Mouse (Mus musculus) intestine, embryonic 16.5 days (tissue): Measurements from ENCODE around the gene Ugt1a10. TPM values are rescaled to one million over a fixed set of nuclear protein-coding genes. Genes with fewer than 3 reads are reported as not detected.

ENCODE experiments used
- ATAC-seq: fragments of 200-750 bp; cut with Nextera tagmentation; 2 replicates; pipeline ENCODE4 v1.8.0; 2017; ENCODE audit warnings: moderate TSS enrichment, moderate library complexity
- H3K27ac ChIP-seq: fragments of 300-500 bp; sonication (generic); 2 replicates; pipeline ENCODE4 v1.5.1; 2014; ENCODE audit warnings: mild to moderate bottlenecking, low read length
- H3K27me3 ChIP-seq: fragments of 300-500 bp; sonication (generic); replicated peaks from 2 replicates; pipeline ENCODE4 v1.6.1; 2014; ENCODE audit warnings: low read length, control low read depth, mixed read lengths; ENCODE audit not compliant: control insufficient read depth, insufficient read depth
- H3K36me3 ChIP-seq: fragments of 300-500 bp; sonication (generic); 2 replicates; pipeline ENCODE4 v1.6.1; 2014; ENCODE audit warnings: low read length, control low read depth; ENCODE audit not compliant: control insufficient read depth, insufficient read depth
- H3K4me1 ChIP-seq: fragments of 300-500 bp; sonication (generic); 2 replicates; pipeline ENCODE4 v1.6.1; 2014; ENCODE audit warnings: low read length, control low read depth, mixed read lengths; ENCODE audit not compliant: control insufficient read depth, insufficient read depth
- H3K4me2 ChIP-seq: fragments of 300-500 bp; sonication (generic); 2 replicates; pipeline ENCODE4 v1.6.1; 2014; ENCODE audit warnings: low read depth, low read length, control low read depth
- H3K4me3 ChIP-seq: fragments of 300-500 bp; sonication (generic); 2 replicates; pipeline ENCODE4 v1.5.1; 2014; ENCODE audit warnings: mild to moderate bottlenecking, low read length
- H3K9ac ChIP-seq: fragments of 300-500 bp; sonication (generic); 2 replicates; pipeline ENCODE4 v1.6.1; 2014; ENCODE audit warnings: low read depth, low read length
- H3K9me3 ChIP-seq: fragments of 300-500 bp; sonication (generic); 2 replicates; pipeline ENCODE4 v1.6.1; 2016; ENCODE audit warnings: low read length, control low read depth; ENCODE audit not compliant: control insufficient read depth
- WGBS: fragments of 180-500 bp; shearing (Covaris S2); extraction: QIAGEN DNeasy Blood & Tissue Kit; methylation state at CpG from one replicate; pipeline ENCODE4 v1.1.7; 2014; 5-methylcytosine and 5-hydroxymethylcytosine counted together
- polyA plus RNA-seq: library from polyadenylated mRNA; unstranded; fragments of >200 nt; fragmentation: Nextera tagmentation; extraction: Ambion mirVana; gene quantifications from 2 replicates; pipeline ENCODE4 v1.2.1, GENCODE M21; 2015

Ugt1a10 gene
- polyA plus RNA-seq, 1 experiment from 2014 or later: not detected

DNA sequence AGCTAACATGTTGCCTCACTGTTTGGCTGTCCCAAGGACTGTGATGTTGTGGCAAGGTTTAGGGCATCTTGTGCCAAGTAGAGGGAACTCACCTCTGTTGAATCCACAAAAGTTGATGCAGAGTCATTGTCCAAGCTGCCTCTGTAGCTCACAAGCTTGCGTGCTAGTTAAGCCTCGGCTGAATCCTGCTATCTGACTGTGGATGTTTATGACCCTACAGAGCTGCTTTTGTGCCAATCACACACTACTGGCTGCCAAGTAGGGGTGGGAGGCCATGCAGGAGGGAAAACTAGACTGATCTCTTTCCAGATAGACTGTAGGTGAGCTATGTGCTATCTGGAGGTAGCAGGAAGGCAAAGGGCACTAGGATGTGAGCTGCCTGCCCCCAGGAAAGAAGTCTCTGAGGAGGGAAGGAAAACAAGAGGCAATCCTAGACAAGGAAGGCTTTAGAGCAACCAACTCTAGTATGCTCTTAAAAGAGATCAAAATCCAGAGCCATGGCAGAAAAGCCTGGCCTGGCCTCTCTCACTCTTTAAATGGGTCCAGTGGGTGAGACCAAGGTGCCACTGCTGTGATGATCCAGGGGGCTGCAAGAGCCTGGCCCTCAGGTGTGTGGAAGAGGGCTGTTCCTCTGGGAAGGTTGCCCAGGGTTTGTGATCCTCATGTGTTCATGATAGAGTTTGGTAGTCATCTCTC, 158.7 kb downstream of the Ugt1a10 start:
- Histone ChIP-seq H3K4me1 (no peaks in the 10 kb centered on the region), H3K27ac (peak overlapping the region; percentile 27), H3K4me3 (no peak overlapping the region), H3K9me3 (peaks cover 48% of the 10 kb centered on the region), H3K36me3 (no peaks in the 10 kb centered on the region), H3K27me3 (no peaks in the 10 kb centered on the region), H3K4me2 (peak overlapping the region; percentile 1; the same call in 1 of the 2 replicates), H3K9ac (no peak overlapping the region)
- WGBS: 75% methylated on average over 2 of the region's 2 CpGs
- ATAC-seq: peak; percentile 88

DNA sequence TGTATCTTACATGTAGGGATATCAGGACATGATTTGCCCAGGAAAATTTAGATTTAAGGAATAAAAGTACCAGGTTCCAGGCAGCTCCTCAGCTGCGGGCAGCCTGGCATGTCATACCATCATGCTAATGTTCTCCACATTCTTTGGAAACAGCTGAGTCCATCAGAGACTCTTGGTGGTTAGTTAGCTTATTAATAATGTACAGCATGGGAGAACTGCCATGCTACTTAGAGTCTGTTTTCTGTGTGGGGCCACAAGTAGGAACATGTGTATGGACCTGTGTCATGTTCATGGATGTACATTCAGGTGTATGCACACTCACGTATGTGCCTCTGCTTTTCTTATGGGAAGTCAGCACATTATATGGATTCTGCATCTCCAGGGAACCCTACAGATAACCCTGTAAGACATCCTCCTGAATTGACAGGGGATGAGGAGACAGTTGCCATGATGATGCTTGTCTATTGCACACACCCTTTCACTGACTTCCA, 159.3 kb downstream of the Ugt1a10 start:
- Histone ChIP-seq H3K9me3 (peaks cover 48% of the 10 kb centered on the region), H3K4me3 (no peak overlapping the region), H3K27ac (peak overlapping the region; percentile 27), H3K9ac (no peak overlapping the region), H3K36me3 (no peaks in the 10 kb centered on the region), H3K4me1 (no peaks in the 10 kb centered on the region), H3K27me3 (no peaks in the 10 kb centered on the region), H3K4me2 (peak overlapping the region; percentile 1; the same call in 1 of the 2 replicates)
- WGBS: 77% methylated on average over 2 of the region's 2 CpGs
- ATAC-seq: no peak

DNA sequence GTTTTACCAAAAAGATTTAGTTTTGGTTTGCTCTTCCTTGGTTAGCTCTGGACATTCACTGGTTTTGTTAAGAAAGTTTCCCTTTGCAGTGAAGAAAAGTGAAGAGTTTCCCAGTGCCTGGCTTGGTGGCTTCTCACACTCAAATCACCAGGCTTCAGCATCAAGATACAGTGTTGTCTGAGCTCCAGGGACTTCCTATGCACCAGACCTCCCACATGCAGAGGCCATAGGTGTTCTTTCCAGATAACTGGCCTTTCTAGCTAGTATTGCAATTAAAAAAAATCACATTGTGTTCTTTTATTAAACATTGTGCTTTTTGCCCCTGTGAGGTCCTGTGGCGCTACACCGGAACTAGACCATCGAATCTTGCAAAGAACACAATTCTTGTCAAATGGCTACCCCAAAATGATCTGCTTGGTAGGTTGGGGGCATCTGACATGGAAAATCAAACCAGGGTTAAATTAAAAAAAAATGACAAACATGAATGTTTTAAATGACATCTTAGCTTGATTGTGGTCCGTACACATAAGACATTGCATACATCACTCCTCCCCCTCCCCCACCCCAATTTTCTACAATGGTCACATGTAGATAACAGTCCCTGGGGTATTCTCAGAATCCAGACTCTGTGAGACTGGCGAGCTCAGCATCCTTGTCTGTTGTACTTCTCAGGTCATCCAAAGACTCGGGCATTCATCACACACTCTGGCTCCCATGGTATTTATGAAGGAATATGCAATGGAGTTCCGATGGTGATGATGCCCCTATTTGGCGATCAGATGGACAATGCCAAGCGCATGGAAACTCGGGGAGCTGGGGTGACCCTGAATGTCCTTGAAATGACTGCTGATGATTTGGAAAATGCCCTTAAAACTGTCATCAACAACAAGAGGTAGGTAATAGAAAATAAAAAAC, 160.5 kb downstream of the Ugt1a10 start:
- Histone ChIP-seq H3K4me1 (no peaks in the 10 kb centered on the region), H3K27me3 (no peaks in the 10 kb centered on the region), H3K27ac (no peak overlapping the region), H3K9me3 (peaks cover 48% of the 10 kb centered on the region), H3K4me3 (no peak overlapping the region), H3K4me2 (no peak overlapping the region), H3K9ac (no peak overlapping the region), H3K36me3 (no peaks in the 10 kb centered on the region)
- 68% methylated on average over 10 of the region's 10 CpGs for WGBS
- no peak for ATAC-seq

DNA sequence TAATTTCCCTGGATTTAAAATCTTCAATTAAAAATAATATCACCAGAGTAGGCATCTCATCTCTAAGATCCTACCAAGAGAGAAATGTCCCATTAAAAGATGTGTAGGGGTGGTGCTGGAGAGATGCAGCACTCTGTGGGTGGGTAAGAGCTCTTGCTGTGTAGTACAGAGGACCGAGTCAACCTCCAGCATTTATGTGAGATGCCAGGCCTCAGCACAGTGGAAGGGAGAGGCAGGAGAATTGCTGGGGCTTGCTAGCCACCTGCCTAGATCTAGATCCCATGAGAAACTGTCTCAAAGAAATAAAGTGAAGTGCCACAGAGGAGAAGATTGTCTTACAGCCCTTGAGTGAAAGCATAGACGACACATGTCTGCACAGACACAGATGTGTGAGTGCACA, 161.4 kb downstream of the Ugt1a10 start:
- Histone ChIP-seq H3K36me3 (no peaks in the 10 kb centered on the region), H3K4me2 (no peak overlapping the region), H3K4me3 (no peak overlapping the region), H3K27ac (no peak overlapping the region), H3K4me1 (no peaks in the 10 kb centered on the region), H3K27me3 (no peaks in the 10 kb centered on the region), H3K9me3 (peaks cover 46% of the 10 kb centered on the region), H3K9ac (no peak overlapping the region)
- no peak for ATAC-seq
- WGBS: 59% methylated on average over 2 of the region's 2 CpGs

DNA sequence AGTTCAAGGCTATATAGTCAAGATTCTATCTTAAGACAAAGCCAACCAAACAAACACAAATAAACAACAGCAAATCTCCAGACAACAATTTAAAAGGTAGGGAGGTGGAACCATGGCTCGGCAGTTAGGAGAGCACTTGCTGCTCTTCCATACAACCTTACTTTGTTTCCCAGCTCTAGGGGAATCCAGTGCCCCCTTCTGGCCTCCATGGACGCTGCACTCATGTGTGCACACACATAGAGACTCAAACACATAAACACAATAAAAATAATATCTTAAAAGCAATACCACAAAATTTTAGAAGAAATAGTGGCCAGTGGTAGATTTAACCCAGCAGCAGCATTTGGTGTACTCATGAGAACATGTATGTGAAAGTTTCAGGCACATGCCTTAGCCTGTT, 162.0 kb downstream of the Ugt1a10 start:
- Histone ChIP-seq H3K4me3 (no peak overlapping the region), H3K4me2 (no peak overlapping the region), H3K9me3 (peaks cover 40% of the 10 kb centered on the region), H3K27me3 (no peaks in the 10 kb centered on the region), H3K4me1 (no peaks in the 10 kb centered on the region), H3K27ac (no peak overlapping the region), H3K36me3 (no peaks in the 10 kb centered on the region), H3K9ac (no peak overlapping the region)
- WGBS: 68% methylated on average over 2 of the region's 2 CpGs
- no peak for ATAC-seq

DNA sequence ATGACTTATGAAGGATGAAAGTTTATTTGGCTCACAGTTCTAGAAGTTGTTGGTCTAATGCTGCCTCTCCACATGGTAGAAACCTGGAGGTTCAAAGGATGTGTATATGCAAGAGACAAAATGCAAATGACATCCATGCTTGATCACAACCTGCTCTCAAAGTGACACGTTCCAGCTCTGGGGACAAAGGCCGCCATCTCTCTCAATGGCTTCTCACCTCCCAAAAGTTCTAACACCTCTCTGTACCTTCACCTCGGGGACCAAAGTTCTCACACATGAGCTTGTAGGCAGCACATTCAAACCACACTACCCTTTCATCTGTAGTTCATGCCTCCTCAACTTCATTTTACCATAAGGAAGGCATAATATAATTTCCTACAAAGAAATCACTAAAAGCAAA, 162.4 kb downstream of the Ugt1a10 start:
- H3K4me3 ChIP-seq: no peak overlapping the region
- peaks cover 37% of the 10 kb centered on the region for H3K9me3 ChIP-seq
- H3K4me2 ChIP-seq: no peak overlapping the region
- H3K36me3 ChIP-seq: no peaks in the 10 kb centered on the region
- H3K27ac ChIP-seq: no peak overlapping the region
- no peaks in the 10 kb centered on the region for H3K27me3 ChIP-seq
- H3K9ac ChIP-seq: no peak overlapping the region
- H3K4me1 ChIP-seq: no peaks in the 10 kb centered on the region
- no peak for ATAC-seq
- WGBS: 41% methylated on average over 3 of the region's 3 CpGs

DNA sequence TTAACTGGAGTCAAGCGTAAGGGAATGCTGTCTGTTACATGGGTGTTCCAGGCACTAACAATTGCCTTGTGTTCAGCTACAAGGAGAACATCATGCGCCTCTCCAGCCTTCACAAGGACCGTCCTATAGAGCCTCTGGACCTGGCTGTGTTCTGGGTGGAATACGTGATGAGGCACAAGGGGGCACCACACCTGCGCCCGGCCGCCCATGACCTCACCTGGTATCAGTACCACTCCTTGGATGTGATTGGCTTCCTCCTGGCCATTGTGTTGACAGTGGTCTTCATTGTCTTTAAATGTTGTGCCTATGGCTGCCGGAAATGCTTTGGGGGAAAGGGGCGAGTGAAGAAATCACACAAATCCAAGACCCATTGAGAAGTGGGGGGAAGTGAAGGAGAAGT, 162.9 kb downstream of the Ugt1a10 start:
- Histone ChIP-seq H3K4me2 (no peak overlapping the region), H3K36me3 (no peaks in the 10 kb centered on the region), H3K27ac (no peak overlapping the region), H3K9me3 (peaks cover 37% of the 10 kb centered on the region), H3K4me3 (no peak overlapping the region), H3K27me3 (no peaks in the 10 kb centered on the region), H3K9ac (no peak overlapping the region), H3K4me1 (no peaks in the 10 kb centered on the region)
- 74% methylated on average over 9 of the region's 9 CpGs for WGBS
- ATAC-seq: no peak

DNA sequence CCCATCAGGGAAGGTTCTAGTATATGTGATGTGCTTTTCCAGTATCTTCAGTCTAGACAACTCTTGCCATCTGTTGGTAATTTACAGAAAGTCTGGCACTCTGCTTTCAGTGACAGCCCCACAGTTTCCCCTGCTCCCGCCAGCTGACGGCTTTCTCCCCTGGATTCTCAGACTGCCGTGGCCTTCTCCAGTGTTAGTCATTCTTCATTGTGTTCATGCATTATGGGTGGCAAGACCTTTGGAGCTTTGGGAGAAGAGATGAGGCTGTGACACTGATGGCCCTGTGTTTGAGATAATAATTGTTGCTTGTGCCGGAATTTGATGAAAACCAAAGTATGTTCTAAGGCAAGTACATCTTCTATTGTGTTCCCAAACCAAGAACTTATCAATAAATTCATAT, 163.4 kb downstream of the Ugt1a10 start:
- Histone ChIP-seq H3K9ac (no peak overlapping the region), H3K4me1 (no peaks in the 10 kb centered on the region), H3K27me3 (no peaks in the 10 kb centered on the region), H3K27ac (no peak overlapping the region), H3K4me3 (no peak overlapping the region), H3K36me3 (no peaks in the 10 kb centered on the region), H3K9me3 (peaks cover 34% of the 10 kb centered on the region), H3K4me2 (no peak overlapping the region)
- no peak for ATAC-seq
- WGBS: 52% methylated on average over 4 of the region's 4 CpGs

DNA sequence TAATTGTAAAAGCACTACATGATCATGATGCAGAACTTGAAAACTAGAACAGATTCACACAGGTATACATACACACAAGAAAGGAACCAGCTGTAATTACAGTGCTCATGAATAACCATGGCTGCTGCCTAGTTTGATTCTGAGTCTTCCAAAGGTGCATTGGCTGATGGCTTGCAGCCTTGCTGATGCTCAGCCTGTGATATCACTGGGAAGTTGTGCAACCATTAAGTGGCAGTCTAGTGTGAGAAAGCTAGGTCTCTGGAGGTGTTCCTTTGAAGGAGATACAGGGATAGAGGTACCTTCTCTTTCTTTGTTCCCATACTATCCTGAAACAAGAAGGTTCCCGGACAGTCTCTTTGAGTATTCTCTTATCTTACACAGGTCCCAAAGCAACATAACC, 163.9 kb downstream of the Ugt1a10 start:
- Histone ChIP-seq H3K4me1 (no peaks in the 10 kb centered on the region), H3K4me2 (no peak overlapping the region), H3K27ac (no peak overlapping the region), H3K4me3 (no peak overlapping the region), H3K9me3 (peaks cover 29% of the 10 kb centered on the region), H3K27me3 (no peaks in the 10 kb centered on the region), H3K36me3 (no peaks in the 10 kb centered on the region), H3K9ac (no peak overlapping the region)
- 17% methylated on average over 1 of the region's 1 CpGs for WGBS
- ATAC-seq: no peak
